Mouse (Mus musculus) heart, postnatal 36 days (tissue): ENCODE results near the gene Hist2h3c2. TPM values are rescaled to one million over a fixed set of nuclear protein-coding genes. Genes with fewer than 3 reads are reported as not detected.
A peak's percentile ranks its signal among the peaks of the same experiment; 100 is the strongest.
"Not testable (repeated sequence)": the region's sequence is repeated elsewhere in the genome, so short reads cannot be mapped to it uniquely, and the experiment has no call there.

Source experiments
- DNase-seq, 2 experiments: peaks; one replicate each; pipeline ENCODE4 v3.0.0; 2021 to 2022
- intact Hi-C: fragments of 180-260 bp; cut with DNase I; formaldehyde crosslinking; loops from one replicate; pipeline ENCODE4 v1.15.1; 2025
- total RNA-seq, 2 experiments: library from RNA; stranded (reverse); gene quantifications; 2 replicates each; pipeline ENCODE4 v1.2.3; 2021

Gene Hist2h3c2
- 10 to 100 TPM in 1 of 2 experiments, 1 to 10 TPM in 1; 8.9 to 10.6 TPM for total RNA-seq

DNA sequence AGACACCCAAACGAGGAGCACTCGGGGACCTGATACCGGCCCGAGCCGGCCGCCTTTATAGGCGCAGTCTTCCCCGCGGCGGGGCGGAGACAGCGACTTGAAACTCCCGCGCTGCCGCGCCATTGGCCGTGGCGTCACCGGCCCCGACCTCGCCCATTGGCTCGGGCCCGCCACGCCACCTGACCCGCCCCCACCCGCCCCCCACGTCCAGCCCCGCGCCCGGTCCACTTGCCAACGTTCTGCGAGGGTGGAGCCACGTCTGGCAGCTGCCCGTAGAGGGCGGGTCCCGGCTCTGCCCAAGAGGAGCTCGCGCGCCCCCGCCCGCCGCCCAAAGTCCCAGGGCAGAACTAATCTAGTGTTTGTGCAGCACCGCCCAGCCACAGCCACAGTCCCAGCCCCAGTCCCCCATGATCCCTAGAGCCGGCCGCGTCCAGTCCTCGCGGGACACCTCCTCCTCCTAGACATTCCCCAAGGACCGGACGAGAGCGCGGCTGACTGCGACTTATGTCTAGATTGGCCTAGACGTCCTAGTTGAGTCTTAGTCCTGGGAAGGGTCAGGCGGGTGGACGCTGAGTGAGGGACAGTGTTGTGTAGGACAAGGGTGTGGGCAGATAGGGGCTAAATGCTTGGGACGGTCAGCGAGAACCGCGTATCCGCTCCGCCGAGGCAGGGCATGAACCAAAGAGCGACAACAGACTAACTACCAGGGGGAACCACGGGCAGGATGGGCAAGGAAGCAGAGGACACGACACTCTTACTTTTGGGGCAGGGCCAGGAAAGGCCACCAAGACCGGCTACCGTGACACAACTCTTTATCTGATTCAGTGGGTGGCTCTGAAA is at the start of gene Hist2h3c2:
Gene Hist2h3c2 (minus strand): TSS at position 174 of the 840 bp plus-strand sequence.
- intact Hi-C loops = not testable (repeated sequence)
- peak; percentile 32 to 66 for DNase-seq

DNA sequence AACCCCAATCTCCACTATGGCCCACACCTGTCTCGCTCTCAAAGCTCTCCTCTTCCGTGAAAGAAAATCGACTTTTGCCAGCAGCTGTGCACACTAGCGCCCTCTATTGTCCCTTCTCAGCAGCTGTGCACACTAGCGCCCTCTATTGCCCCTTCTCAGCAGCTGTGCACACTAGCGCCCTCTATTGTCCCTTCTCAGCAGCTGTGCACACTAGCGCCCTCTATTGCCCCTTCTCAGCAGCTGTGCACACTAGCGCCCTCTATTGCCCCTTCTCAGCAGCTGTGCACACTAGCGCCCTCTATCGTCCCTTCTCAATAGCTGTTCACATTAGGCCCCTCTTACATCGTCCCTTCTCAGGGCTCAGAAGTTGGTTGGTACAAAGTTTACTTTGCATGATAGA is 48.4 kb upstream of the Hist2h3c2 start:
- intact Hi-C loops, DNase-seq: not testable (repeated sequence)

DNA sequence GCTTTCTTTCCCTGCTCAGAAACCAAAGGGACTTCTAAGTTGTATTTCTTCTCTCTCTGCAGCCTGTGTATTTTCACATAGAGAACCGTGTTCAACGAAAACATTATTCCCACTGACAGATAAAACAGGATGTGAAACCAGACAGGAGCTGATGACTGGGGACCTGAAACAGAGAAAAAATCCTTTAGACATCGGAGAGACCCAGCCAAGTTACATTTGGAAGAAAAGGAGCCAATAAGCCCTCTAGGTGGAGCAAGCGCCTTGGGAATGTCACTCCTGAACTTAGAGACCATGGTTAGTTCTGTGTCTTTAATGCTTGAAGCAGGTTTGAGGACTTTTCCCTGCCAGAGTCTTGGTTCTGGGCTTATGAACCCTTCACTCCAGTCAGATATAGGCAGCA is 45.5 kb upstream of the Hist2h3c2 start:
- intact Hi-C loops = loop anchor here (1.0 kb wide), 1 partner anchor 156 kb away; no protein-coding TSS in a partner anchor
- no peak for DNase-seq

DNA sequence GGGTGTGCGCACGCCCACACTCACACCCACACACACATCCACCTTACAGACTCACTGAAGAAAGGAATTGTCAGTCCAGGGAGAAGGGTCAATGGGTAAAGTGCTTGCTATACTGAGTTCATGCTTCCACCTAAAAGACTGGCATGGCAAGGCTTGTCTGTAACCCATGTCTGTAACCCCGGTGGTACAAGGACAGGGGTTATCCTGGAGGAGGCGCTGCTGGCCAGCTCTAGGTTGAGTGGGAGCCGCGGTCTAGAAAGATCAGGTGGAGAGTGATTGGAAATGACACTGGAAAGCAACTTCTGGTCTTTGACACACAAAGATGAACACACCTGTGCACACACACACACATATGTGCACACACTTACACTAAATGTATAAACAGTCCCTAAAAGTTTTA is 41.7 kb upstream of the Hist2h3c2 start:
- no peak for DNase-seq
- intact Hi-C loops = no loop called here

DNA sequence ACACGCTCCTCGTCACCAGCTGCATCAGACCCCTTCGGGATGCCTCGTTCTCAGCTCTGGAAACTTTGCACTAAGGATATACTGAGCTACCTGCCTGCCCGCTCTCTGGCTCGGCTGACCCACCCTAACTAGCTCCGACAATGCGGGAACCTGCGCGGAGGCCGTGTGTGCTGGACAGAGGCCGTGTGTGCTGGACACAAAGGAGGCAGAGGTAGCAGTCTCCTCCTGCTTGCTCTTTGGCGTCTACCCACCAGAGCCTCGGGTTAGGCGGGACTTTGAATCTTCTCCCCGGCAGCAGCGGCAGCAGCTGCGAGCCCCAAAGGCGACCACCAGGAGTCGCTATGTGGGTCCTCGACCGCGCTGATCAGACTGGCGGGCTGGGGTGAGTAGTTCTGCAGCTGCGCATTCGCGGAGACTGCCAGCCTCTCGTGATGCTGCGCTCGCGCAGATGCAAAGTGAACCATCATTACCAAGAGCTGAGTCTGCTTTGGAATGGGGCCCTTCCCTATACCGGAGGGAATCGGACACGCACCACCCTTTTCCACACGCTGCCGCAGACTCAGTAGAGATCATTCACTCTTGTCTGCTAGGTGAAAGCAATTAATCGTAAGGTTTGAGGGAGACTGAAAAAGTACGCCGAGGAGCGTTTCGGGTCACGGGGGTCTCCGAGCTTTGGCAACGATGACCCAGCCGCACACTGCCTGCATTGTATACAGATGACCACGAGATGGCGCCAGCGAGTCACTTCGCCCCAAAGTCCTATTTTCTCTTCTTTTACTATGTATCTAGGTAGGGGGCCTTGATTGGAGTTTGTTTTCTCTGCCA is 39.1 kb upstream of the Hist2h3c2 start:
- DNase-seq = peak; percentile 88 to 90
- intact Hi-C loops = loop anchor here (5.0 kb wide), 1 partner anchor 224 kb away; no protein-coding TSS in a partner anchor

DNA sequence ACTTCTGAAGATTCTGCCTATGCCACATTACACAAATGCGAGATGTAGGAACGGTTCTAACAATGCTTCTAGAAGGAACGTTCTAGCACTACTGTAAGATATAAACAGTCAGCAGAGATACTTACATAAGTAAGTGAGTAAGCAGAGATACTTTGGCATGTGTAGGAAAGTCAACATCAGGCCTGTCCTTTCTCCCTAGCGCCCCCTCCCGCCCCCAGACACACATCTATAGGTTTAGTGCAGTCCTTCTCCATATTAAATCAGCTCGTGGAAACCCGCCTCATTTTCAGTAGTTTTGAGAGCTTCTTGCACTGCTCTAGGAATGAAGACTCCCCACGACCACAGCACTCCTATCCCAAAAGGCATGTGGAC is 38.5 kb upstream of the Hist2h3c2 start:
- no peak for DNase-seq
- intact Hi-C loops = loop anchor here (5.0 kb wide), 1 partner anchor 225 kb away; no protein-coding TSS in a partner anchor

DNA sequence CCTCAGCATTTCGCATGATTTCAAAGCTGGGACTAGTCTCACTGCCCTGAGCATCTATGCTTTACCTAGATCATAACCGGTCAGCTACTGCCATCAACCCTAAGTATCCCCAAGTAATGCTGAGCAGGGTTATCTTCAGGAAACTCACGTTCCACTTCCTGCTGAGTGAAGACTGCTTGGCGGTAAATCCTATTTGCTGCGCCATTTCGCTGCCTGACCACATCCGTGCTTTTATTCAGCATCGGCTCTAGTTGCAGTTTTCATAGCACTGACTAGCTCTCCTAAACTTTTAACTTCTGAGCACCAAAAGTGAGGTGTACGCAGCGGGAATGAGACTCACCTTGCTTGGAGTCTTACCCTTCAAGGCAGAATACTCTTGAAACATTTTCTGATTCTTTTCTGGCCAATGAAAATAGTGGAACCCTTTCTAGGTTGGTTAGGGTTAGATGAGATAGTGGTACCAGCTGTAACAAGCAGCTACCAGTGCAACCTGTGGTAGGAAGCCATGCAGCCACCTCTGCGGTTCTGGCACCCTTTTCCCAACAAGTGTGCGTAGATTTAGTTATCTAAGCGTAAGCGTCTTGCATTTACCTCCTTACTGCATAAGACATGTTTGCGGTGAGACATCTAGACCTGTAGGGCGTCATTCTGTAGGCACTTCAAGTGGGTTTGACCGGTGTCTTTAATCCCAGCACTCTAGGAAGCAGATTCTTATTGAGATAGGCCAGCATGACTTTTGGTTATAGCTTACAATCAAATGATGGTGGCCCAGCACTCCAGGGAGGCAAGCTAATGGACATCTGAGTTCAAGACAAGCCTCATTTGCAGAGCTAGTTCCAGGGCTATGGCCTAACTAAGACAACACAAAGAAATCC is 34.9 kb upstream of the Hist2h3c2 start:
- intact Hi-C loops = no loop called here
- DNase-seq = no peak

DNA sequence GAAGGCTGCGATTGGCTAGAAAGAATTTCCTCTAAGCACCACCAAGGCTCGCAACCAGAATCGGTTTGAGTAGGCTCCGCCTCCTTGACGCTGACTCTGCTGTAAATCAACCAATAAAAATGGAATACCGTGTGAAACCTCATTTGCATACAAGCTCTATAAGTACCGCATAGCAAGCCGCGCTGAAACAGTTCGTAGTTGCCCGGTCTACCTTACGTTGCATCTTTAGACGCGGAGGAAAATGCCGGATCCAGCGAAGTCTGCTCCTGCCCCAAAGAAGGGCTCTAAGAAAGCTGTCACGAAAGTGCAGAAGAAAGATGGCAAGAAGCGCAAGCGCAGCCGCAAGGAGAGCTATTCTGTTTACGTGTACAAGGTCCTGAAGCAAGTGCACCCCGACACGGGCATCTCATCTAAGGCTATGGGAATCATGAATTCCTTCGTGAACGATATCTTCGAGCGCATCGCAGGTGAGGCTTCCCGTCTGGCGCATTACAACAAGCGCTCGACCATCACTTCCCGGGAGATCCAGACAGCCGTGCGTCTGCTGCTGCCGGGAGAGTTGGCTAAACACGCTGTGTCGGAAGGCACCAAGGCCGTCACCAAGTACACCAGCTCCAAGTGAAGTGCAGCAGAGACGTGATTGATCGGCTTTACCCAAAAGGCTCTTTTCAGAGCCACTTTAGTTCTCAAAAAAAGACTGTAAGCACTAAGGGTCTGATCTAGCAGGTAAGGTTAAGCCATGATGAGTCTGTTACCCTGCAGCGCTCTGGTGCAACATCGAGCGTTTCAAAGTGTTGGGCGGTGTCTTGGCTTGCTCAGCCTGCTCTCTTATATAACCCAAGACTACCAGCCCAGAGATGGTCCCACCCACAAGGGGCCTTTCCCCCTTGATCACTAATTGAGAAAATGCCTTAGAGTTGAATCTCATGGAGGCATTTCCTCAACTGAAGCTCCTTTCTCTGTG is 30.9 kb upstream of the Hist2h3c2 start, which contains the start of gene Hist2h2bb:
Gene Hist2h2bb (plus strand): TSS at position 242 of the 964 bp plus-strand sequence.
- intact Hi-C loops = no loop called here
- DNase-seq = peak; percentile 90

DNA sequence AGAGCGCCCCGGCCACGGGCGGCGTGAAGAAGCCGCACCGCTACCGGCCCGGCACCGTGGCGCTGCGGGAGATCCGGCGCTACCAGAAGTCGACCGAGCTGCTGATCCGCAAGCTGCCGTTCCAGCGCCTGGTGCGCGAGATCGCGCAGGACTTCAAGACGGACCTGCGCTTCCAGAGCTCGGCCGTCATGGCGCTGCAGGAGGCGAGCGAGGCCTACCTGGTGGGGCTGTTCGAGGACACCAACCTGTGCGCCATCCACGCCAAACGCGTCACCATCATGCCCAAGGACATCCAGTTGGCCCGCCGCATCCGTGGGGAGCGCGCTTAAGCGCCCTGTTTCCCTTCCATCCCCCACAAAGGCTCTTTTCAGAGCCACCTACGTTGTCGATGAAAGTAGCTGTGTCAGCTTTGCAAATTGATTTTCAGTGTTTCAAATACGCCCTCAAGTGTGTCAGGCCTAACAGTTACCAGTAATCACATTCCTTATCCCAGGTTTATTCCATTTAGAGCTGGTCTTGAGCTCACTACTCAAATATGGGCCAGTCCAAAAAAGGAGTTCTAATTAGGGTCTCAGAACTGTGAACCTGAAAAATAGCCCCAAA is 29.9 kb upstream of the Hist2h3c2 start:
- intact Hi-C loops = not testable (repeated sequence)
- peak; percentile 26 to 52 for DNase-seq

DNA sequence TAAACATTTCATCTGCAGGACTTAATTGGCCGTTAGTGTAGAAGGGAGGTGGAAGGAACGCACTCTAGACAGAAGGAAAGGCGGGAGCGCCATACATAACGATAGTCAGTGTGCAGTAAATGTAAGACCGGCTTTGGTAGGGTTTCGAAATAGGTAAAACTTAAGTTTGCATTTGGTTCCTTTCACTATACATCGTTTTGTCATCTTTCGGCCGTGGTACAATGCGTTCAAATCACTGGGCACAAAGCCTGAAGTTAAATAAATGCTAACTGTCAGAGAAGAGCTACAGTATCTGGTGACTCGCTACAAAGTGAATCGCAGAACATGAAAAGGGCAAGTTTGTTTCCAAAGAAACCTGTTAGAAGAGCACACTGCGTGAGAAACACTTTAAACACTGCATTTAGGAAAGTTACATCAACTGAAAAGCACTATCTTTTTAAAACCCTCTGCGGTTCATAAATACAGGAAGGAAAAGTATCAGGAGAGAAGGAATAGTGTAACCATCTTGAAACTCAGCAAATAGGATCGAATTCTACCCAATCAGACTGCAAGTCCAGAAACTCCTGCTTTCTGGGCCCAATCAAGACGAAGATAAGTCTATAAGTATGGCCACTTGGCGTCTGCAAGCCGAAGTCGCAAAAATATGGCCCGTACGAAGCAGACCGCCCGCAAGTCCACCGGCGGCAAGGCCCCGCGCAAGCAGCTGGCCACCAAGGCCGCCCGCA is 29.3 kb upstream of the Hist2h3c2 start, which contains the start of gene Hist2h3b:
Gene Hist2h3b (plus strand): TSS at position 604 of the 725 bp plus-strand sequence.
- DNase-seq = peak; percentile 82 to 83
- intact Hi-C loops = no loop called here

DNA sequence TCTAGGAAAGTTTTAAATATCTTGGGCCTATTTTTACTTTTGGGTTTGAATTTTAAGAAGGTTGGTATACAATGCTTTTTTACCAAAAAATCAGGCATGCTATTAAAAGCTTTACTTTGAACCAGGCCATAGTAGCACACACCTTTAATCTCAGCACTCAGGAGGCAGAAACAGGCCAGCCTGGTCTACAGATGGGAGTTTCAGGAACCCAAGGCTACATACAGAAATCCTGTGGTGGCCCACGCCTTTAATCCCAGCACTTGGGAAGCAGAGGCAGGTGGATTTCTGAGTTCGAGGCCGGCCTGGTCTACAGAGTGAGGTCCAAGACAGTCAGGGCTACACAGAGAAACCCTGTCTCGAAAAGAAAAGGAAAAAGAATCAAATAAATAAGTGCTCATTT is 28.6 kb upstream of the Hist2h3c2 start:
- intact Hi-C loops = no loop called here
- DNase-seq = no peak

DNA sequence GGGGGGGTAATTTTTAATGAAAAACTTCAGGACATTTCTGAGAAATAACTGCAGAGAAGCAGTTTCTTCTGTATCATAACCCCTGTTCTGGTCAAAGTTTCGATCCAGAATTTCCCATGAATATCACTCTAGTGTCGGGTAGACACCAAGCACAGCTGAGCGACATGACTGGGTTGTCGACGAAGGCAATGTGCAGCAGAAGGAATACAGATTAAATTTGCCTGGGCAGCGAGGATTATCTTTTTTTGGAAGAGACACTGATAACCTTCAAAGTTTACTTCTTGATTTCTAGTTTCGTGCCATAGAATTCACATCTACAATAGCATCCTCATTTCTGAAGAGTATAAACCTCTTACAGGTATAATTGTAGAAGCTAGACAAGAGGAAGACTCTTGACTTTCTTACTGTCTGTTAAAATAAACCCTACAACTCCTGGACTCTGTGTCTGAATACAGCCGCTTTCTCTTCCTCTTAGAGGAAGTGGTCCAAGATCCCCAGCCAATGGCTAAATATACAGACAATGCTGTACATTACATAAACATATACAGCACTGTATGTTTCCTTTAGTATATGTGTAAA is 27.3 kb upstream of the Hist2h3c2 start:
- intact Hi-C loops = no loop called here
- DNase-seq = no peak

DNA sequence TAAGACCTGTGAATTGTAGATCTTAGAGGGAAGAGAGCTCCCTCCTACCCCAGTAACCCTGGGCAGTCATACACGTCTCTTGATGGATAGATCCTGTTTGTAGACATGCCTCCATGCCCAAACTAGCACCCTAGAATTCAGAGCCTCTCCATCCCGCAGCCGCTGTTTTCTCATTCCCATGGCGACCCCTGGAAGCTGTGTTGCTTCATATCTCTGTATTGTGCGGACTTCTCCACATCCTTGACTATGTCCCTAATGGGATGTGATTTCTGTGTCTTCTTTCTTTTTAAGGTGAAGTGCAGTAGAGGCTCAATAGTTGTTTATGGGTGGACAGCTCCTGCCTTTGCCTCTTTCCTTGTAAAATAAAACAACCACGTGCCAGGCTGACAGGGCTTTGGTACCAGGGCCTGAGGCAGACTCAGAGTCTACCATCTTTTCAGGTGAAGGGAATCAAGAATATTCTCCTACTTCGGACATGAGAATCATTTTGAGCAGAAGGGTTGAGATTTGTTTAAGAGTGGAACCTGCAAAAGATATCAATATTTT is 25.6 kb upstream of the Hist2h3c2 start:
- intact Hi-C loops = no loop called here
- DNase-seq = no peak

DNA sequence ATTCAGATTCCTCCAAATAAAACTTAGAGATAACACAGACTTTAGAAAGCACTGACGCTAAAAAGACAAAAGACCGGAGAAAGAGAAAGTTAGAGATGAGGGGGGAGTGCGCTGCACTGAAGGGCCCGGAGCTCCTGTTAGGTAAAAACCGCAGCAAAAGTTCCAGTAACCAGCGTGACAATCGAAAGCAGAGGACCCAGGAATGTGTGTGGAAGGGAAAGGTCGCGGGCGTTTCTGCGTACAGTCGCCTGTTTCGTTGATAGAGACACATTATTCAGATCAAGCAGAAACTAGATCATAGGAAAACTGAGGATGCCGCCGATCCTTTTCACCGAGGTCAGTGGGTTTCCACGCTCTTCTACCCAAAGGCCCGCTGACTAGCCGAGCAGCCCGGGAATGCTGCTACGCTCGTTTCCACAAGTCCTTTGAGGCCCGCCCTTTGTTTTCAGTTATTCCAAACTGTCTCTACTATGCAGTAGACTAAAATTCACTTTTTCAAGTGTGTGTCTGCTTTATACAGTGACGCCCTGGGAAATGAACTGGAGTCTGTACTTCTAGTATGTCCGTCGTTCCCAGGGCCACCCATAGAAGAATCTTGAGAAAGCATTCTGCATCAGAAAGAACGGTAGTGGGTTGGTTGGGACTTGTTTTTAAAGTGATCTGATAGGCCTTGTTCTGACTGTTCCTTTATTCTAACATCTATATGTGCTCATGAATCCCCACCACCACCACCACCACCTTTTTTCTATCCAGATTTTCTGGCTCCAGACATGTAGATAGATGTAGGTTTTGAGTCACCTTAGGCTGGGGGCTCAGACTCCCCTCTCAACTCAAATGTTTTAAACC is 24.9 kb upstream of the Hist2h3c2 start:
- peak; percentile 59 to 75 for DNase-seq

DNA sequence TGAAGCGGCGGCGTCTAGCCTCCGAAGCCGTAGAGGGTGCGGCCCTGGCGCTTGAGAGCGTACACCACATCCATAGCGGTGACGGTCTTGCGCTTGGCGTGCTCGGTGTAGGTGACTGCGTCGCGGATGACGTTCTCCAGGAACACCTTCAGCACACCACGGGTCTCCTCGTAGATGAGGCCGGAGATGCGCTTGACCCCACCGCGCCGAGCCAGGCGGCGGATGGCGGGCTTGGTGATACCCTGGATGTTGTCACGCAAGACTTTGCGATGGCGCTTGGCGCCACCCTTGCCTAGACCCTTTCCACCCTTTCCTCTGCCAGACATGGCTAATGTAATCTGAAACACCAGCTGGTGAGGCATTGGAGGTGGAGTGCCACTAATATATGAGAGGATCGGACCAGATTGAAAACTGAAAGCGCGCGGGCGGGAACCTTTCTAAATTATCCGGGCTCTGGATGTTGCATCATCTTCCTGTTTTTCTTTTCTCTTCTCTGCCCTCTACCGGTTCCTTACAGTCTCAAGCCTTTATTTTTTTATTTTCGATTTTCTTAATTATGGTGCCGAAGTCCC is 24.1 kb upstream of the Hist2h3c2 start, which contains the start of gene Hist2h4:
Gene Hist2h4 (minus strand): TSS at position 333 of the 572 bp plus-strand sequence.
- intact Hi-C loops = loop anchor here (2.0 kb wide), 2 partner anchors 20 to 42 kb away; partner anchors contain the start of genes Hist2h2ac and Hist2h2be

More for the DNA sequence above, 24.9 kb upstream of the Hist2h3c2 start:
- intact Hi-C loops = loop anchor here (2.0 kb wide), 2 partner anchors 21 to 43 kb away; partner anchors contain the start of genes Hist2h2ac and Hist2h2be

More for the DNA sequence above, 24.1 kb upstream of the Hist2h3c2 start, which contains the start of gene Hist2h4:
- DNase-seq = peak; percentile 95 to 97
